Mouse (Mus musculus) layer of hippocampus, adult 9-10 months (tissue): ENCODE measurements around the gene Olfr472.
"Not testable (repeated sequence)": the region's sequence is repeated elsewhere in the genome, so short reads cannot be mapped to it uniquely, and the experiment has no call there.

ENCODE experiments used
- DNase-seq: peaks from one replicate; pipeline ENCODE4 v3.0.0; 2022; ENCODE audit warnings: low spot score

Gene Olfr472

GRCm38 (mm10) chr7:107897602-107898001 lies at the start of gene Olfr472:
Olfr472 (plus strand) TSS chr7:107897902.
- no peak for DNase-seq

GRCm38 (mm10) chr7:107930146-107930545 lies 32.4 kb downstream of the Olfr472 start, which contains the start of gene Olfr473:
Olfr473 (plus strand) TSS chr7:107930446.
- DNase-seq: no peak

- DNase-seq: not testable (repeated sequence)
Measured at GRCm38 (mm10) chr7:107952539-107952938, 54.8 kb downstream of the Olfr472 start.

- no peak for DNase-seq
Measured at GRCm38 (mm10) chr7:107954343-107954742, 56.6 kb downstream of the Olfr472 start, which contains the start of gene Olfr474. Olfr474 (plus strand) TSS chr7:107954643.
